Mouse (Mus musculus) cerebellum, adult 2 months (tissue): Measurements from ENCODE around the gene Tlr7.

Experiments used
- CTCF ChIP-seq: fragments of 200-500 bp; IDR thresholded peaks from 2 replicates; pipeline ENCODE4 v1.5.1; 2011; ENCODE audit warnings: low read depth, mild to moderate bottlenecking, control low read depth, low read length, moderate library complexity, borderline replicate concordance; ENCODE audit not compliant: insufficient read depth
- POLR2A ChIP-seq: fragments of 200-500 bp; IDR thresholded peaks from 2 replicates; pipeline ENCODE4 v1.6.1; 2011; ENCODE audit warnings: low read length, control low read depth, borderline replicate concordance; ENCODE audit not compliant: insufficient read depth

- TF ChIP-seq POLR2A (no peak), CTCF (no peak)
Observed at GRCm38 (mm10) chrX:167357415-167357814, 27.1 kb upstream of the Tlr7 start.
